18 mouse cellular contexts compared by ENCODE assay signal in the genomic region with DNA sequence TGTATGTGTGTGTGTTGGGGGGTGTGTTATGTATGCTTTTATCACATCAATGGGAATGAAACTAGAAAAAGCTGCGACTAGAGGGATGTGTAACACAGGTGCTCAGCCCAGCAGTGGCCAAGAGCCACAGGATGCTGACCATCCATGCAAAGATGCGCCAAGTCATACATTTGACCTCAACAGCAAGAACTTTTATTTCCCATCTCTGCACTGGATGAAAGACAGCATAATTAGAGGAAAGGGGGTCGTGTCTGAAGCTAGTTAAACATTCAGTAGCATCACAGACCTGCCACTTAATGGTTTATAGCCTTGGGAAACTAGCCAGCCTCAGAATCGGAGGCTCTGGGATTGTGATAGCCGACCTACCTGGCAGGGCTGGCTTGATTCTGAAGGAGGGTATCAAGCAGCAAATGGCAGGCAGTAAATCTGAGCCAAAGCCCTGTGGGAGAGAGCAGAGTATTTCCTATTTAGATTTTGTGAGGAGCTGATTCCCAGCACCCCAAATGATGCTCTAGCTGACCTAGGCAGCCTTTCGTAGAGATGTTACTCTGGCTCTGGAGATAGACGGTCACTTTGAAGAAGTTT. TPM values are rescaled to one million over a fixed set of nuclear protein-coding genes. Genes with fewer than 3 reads are reported as not detected.
A peak's percentile ranks its signal among the peaks of the same experiment; 100 is the strongest.
DNase-seq lines count a peak whose midpoint lies in the region.
"Had no signal": no experiment of that assay in that cellular context is flagged by ENCODE, and none has a peak within 500 bp of the region (broad histone marks: within the 10 kb centered on the region; RNA-seq: fewer than 3 reads in every experiment).

No protein-coding gene starts in this region.

- peak; percentile 41 for DNase-seq in heart, adult 11 months
- DNase-seq in heart, postnatal 25 days (ENCODE audit: low spot score): no peak
- DNase-seq in cerebellum, adult 8-10 months: peak; percentile 42
- peak; percentile 67 to 71 for DNase-seq in cerebellum, postnatal 10 days
- DNase-seq in cerebellum, postnatal 36 days: peak; percentile 27 to 32
- DNase-seq in adrenal gland, postnatal 14 days: no peak
- no peak for DNase-seq in layer of hippocampus, postnatal 25 days (ENCODE audit: extremely low spot score in 1 of 2, low spot score in 1 of 2)
- DNase-seq in urinary bladder, postnatal 10 days (ENCODE audit: low spot score): no peak
- DNase-seq: adrenal gland, adult 2 months; adrenal gland, postnatal 25 days; gastrocnemius, postnatal 14 days; heart, adult 18-20 months; heart, postnatal 10 days; heart, postnatal 4 days; kidney, adult 2 months had no signal

- intact Hi-C loops in heart, postnatal 25 days (cut with DNase I): no loop called here

RNA-seq across cellular contexts. Expression of gene 4930583I09Rik, which starts 1.9 kb away (rescaled TPM):
- not detected for total RNA-seq in heart, postnatal 25 days (2021)
- total RNA-seq in adrenal gland, postnatal 14 days (2021): not detected in 2 replicates
- not detected for total RNA-seq in layer of hippocampus, postnatal 25 days (2021)
- total RNA-seq: adrenal gland, adult 2 months; adrenal gland, postnatal 25 days; gastrocnemius, adult 18-20 months; gastrocnemius, postnatal 14 days; gastrocnemius, postnatal 4 days; heart, adult 18-20 months; heart, postnatal 10 days; heart, postnatal 4 days; MEL had no signal

Comparison
In these comparisons a context has a peak if more than half of its experiments do, and no peak if none do; other contexts are left out.
1. DNase-seq: peak in heart, adult 11 months (single experiment), cerebellum, adult 8-10 months (single experiment), cerebellum, postnatal 10 days (2 of 2) and cerebellum, postnatal 36 days (2 of 2); none in heart, postnatal 25 days (single experiment), adrenal gland, postnatal 14 days (single experiment), layer of hippocampus, postnatal 25 days (0 of 2) and urinary bladder, postnatal 10 days (single experiment).